Mouse (Mus musculus) forebrain, embryonic 15.5 days (tissue): Measurements from ENCODE around the gene Adprm. TPM values are rescaled to one million over a fixed set of nuclear protein-coding genes. Genes with fewer than 3 reads are reported as not detected.

Source experiments
- ATAC-seq: fragments of 200-750 bp; cut with Nextera tagmentation; replicated peaks from 2 replicates; pipeline ENCODE4 v1.8.0; 2017; ENCODE audit warnings: mild to moderate bottlenecking, moderate TSS enrichment, moderate library complexity
- H3K27ac ChIP-seq: fragments of 300-500 bp; sonication (generic); replicated peaks from 2 replicates; pipeline ENCODE4 v1.5.1; 2015; ENCODE audit warnings: mild to moderate bottlenecking, inconsistent platforms
- H3K27me3 ChIP-seq: fragments of 300-500 bp; sonication (generic); 2 replicates; pipeline ENCODE4 v1.6.1; 2015; ENCODE audit warnings: inconsistent platforms
- H3K36me3 ChIP-seq: fragments of 300-500 bp; sonication (generic); 2 replicates; pipeline ENCODE4 v1.6.1; 2015; ENCODE audit warnings: mild to moderate bottlenecking, inconsistent platforms
- H3K4me1 ChIP-seq: fragments of 300-500 bp; sonication (generic); 2 replicates; pipeline ENCODE4 v1.6.1; 2015; ENCODE audit warnings: inconsistent platforms
- H3K4me2 ChIP-seq: fragments of 300-500 bp; sonication (generic); replicated peaks from 2 replicates; pipeline ENCODE4 v1.6.1; 2015; ENCODE audit warnings: mild to moderate bottlenecking, inconsistent platforms
- H3K4me3 ChIP-seq: fragments of 300-500 bp; sonication (generic); 2 replicates; pipeline ENCODE4 v1.5.1; 2015; ENCODE audit warnings: mild to moderate bottlenecking, inconsistent platforms
- H3K9ac ChIP-seq: fragments of 300-500 bp; sonication (generic); replicated peaks from 2 replicates; pipeline ENCODE4 v1.6.1; 2015; ENCODE audit warnings: mild to moderate bottlenecking, inconsistent platforms
- H3K9me3 ChIP-seq: fragments of 300-500 bp; sonication (generic); 2 replicates; pipeline ENCODE4 v1.6.1; 2016; ENCODE audit warnings: inconsistent platforms
- WGBS: fragments of 180-500 bp; shearing (Covaris S2); methylation state at CpG from one replicate; pipeline ENCODE4 v1.1.7; 2015; ENCODE audit warnings: mixed read lengths; 5-methylcytosine and 5-hydroxymethylcytosine counted together
- polyA plus RNA-seq: library from polyadenylated mRNA; unstranded; fragments of >200 nt; fragmentation: Nextera tagmentation; extraction: Ambion mirVana; gene quantifications from 2 replicates; pipeline ENCODE4 v1.2.1, GENCODE M21; 2015

Gene Adprm
- polyA plus RNA-seq, 1 experiment from 2014 or later: 34.2 TPM

DNA sequence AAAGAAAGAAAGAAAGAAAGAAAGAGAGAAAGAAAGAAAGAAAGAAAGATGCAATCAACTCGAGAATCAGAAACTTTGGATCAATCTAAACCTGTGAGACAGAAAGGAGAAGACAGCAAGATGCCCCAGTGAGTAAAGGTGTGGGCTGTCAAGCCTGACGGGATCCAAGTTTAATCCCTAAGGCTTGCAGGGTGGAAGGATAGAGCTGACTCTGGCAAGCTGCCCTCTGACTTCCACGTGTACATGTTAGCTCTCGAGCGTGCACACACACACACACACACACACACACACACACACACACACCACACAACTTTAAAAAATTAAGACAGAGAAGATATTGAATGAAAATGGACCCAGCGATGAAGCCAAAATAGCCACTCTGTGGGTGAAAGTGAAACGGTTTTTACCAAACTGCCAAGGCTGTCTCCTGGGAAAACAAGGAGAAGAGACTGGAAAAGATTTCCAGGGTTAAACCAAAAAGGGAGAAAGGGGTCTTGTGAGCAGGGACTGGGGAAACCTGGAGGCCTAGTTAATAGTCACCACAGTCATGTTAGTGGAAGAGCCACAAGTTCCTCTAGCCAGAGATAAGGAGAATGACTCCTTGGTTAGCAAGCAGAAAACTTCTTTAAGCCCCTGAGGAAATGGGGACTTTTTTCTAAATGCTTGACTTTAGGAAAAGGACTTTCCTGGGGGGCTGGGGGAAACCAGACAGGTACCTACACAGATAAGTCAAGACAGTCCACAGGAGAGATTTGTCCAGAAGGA, 32.5 kb downstream of the Adprm start:
- Histone ChIP-seq H3K4me2 (no peak overlapping the region), H3K27me3 (no peaks in the 10 kb centered on the region), H3K9me3 (no peaks in the 10 kb centered on the region), H3K4me3 (no peak overlapping the region), H3K36me3 (no peaks in the 10 kb centered on the region), H3K27ac (no peak overlapping the region), H3K4me1 (peaks cover 21% of the 10 kb centered on the region), H3K9ac (no peak overlapping the region)
- WGBS: 57% methylated on average over 7 of the region's 7 CpGs
- no peak for ATAC-seq

DNA sequence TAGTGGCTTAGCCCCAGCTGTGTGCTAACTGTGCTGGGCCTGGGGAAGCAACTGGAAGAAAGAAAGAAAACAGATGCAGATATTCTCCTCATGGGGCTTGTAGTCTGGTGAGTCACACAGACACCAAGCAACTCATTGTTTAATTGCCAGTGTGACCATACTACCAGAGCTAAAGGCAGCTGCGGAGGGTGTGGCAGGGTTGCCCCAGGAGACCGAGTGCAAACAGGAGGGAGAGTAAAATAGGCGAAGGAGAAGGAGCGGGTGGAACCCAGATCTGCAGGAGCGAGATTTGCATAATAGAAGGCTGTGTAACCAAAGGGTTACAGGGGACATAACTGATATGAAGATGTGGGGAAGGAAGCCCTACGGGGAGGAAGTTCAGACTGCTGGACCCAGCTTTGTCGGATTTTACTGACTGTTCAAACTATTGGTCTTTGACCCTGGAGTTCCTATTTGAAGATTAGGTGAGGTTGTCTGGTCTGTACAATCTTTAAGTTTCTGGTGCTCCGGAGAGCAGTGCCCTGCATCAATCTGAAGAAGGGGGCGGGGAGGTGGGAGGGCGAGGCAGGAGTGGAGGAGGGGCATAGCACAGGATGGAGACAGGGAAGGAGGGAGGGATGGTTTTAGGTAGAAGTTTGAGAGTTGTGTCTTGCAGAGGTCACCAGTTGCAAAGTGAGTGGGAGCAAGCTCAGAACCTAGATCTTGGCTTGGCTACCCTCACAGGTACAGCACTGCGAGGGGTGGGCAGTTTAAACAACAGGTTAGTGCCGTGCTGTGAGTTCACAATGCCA, 34.4 kb downstream of the Adprm start:
- Histone ChIP-seq H3K4me3 (no peak overlapping the region), H3K27ac (no peak overlapping the region), H3K4me2 (no peak overlapping the region), H3K27me3 (no peaks in the 10 kb centered on the region), H3K9me3 (no peaks in the 10 kb centered on the region), H3K36me3 (no peaks in the 10 kb centered on the region), H3K9ac (no peak overlapping the region), H3K4me1 (peaks cover 8% of the 10 kb centered on the region; the same call in 1 of the 2 replicates)
- no peak for ATAC-seq
- 6% methylated on average over 12 of the region's 12 CpGs for WGBS

DNA sequence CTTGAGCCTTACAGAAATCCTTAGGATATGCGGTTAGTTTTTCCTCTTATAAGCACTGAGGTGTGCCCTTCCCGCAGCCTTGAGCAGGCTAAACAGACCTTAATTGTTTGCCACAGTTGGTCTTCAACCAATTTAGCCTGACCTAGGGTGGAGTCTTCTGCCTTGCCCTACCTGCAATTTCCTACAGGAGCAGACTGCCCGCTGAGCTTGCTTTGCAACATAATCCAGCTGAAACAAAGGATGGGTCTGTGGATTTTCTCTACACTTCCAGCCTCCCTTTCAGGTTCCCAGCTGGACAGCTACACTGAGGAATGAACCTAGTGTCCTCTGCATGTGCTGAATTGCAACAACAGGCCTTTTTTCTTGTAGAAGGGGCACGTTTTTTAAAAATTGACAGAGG, 40.8 kb downstream of the Adprm start:
- Histone ChIP-seq H3K4me1 (peaks cover 11% of the 10 kb centered on the region; the same call in 1 of the 2 replicates), H3K27ac (no peak overlapping the region), H3K36me3 (no peaks in the 10 kb centered on the region), H3K27me3 (no peaks in the 10 kb centered on the region), H3K9ac (no peak overlapping the region), H3K4me2 (no peak overlapping the region), H3K9me3 (no peaks in the 10 kb centered on the region), H3K4me3 (no peak overlapping the region)
- no peak for ATAC-seq
- 17% methylated on average over 4 of the region's 4 CpGs for WGBS

DNA sequence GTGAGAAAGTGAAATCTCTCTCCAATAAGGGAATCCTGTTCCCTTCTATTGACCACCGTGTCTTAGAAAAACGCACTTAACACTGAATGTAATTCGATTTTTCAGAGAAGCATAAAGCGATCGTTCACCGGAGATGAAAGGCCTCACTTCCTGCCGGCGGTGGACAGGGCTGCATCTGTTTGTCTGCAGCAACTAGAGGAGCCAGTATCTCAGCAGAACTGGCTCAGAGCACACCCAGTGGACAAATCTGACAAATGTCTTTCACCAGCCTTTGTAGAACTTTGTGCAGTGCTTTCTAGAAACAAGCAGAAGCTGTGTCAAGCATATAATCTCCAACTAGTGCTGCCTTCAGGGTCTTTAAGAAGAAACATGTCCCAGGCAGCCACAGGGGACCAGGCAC, 42.0 kb downstream of the Adprm start:
- Histone ChIP-seq H3K4me1 (peaks cover 11% of the 10 kb centered on the region; the same call in 1 of the 2 replicates), H3K27ac (no peak overlapping the region), H3K4me3 (no peak overlapping the region), H3K4me2 (no peak overlapping the region), H3K27me3 (no peaks in the 10 kb centered on the region), H3K36me3 (no peaks in the 10 kb centered on the region), H3K9ac (peak overlapping the region; percentile 9; the same call in 1 of the 2 replicates), H3K9me3 (no peaks in the 10 kb centered on the region)
- WGBS: 7% methylated on average over 8 of the region's 8 CpGs
- ATAC-seq: no peak

DNA sequence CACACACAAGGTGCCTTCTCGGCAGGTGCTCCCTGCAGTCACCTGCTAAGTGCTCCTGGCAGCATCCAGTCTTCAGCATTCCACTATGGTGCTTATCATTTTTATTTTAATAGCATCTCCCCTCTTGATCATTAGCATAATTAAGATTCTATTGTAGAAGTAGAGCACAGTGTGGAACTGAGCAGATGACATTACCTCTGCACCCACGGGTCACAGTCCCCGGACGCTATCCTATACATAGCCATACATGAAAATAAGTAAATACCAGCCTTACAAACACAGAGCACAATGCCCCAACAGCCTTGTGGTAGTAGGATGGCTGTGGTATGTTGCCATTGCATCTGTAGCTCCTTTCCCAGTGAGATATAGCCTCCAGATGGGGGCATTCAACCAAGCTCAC, 43.9 kb downstream of the Adprm start:
- no peak for ATAC-seq
- no peak overlapping the region for H3K4me2 ChIP-seq
- no peak overlapping the region for H3K27ac ChIP-seq
- 93% methylated on average over 4 of the region's 4 CpGs for WGBS
- peaks cover 11% of the 10 kb centered on the region; the same call in 1 of the 2 replicates for H3K4me1 ChIP-seq
- no peaks in the 10 kb centered on the region for H3K36me3 ChIP-seq
- no peak overlapping the region for H3K9ac ChIP-seq
- H3K27me3 ChIP-seq: no peaks in the 10 kb centered on the region
- no peak overlapping the region for H3K4me3 ChIP-seq
- H3K9me3 ChIP-seq: no peaks in the 10 kb centered on the region

DNA sequence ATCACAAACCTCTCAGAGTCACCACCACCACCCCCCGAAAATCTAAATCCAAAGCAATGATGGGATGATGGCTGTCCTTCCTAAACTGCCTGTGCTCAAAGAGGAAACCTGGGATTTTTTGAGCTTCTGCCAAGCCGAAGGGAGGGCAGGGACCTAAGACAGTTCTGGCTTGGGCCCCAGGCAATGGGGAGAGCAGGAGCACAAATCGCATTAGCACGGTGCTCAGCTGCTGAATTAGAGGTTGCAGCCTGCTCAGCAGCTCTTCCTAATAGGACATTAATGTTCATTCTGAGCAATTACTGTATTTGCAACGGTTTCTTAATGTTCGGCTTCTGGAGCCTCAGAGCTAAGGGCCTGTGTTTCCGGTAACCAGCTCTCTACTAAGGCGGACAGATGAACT, 44.4 kb downstream of the Adprm start:
- H3K27ac ChIP-seq: no peak overlapping the region
- 61% methylated on average over 8 of the region's 8 CpGs for WGBS
- H3K4me3 ChIP-seq: no peak overlapping the region
- no peak overlapping the region for H3K4me2 ChIP-seq
- no peaks in the 10 kb centered on the region for H3K27me3 ChIP-seq
- no peaks in the 10 kb centered on the region for H3K36me3 ChIP-seq
- H3K9ac ChIP-seq: no peak overlapping the region
- peaks cover 15% of the 10 kb centered on the region; the same call in 1 of the 2 replicates for H3K4me1 ChIP-seq
- no peaks in the 10 kb centered on the region for H3K9me3 ChIP-seq
- ATAC-seq: no peak

DNA sequence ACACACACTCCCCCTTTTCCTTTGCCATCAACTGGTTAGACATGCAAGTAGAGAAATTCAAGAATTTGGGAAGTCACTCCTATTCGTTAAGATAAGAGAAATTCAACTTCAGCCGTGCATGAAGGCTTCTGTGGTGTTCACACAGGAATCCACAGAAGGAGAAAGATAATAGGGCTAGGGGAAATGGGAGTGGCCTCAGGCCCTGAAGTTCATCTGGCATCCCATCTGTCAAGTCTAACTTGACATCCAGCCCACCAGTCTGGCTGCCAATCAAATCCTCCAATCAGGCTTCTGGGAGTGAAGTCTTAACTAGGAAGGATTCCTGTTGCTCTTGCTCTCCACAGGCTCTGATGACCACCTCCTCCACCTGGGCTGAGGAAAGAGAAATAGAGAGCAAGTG, 49.5 kb downstream of the Adprm start:
- no peak for ATAC-seq
- no peaks in the 10 kb centered on the region for H3K36me3 ChIP-seq
- WGBS: 33% methylated on average over 2 of the region's 2 CpGs
- no peak overlapping the region for H3K4me2 ChIP-seq
- no peak overlapping the region for H3K4me3 ChIP-seq
- H3K9ac ChIP-seq: no peak overlapping the region
- peaks cover 34% of the 10 kb centered on the region for H3K4me1 ChIP-seq
- no peaks in the 10 kb centered on the region for H3K9me3 ChIP-seq
- H3K27ac ChIP-seq: peak overlapping the region; percentile 85; the same call in 1 of the 2 replicates
- H3K27me3 ChIP-seq: no peaks in the 10 kb centered on the region

DNA sequence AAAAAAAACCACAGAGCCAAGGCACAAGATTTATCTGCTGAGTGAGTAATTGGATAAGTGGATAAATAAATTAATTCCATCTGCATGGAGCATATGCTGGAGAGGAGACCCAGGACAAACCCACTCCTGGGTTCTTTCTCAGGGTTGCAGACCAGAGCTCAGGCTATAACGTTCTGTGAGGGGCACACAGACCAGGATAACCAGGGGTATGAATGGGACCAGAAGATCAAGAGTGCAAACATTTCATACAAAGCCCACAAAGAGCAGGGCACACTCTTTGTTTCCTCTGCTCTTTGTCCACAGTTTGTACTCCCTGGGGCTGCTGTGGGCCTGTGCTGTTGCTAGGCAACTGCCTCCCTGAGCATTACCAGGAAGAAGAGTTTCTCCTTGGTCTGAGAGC, 50.7 kb downstream of the Adprm start:
- ATAC-seq: peak; percentile 55; the same call in 1 of the 2 replicates
- 0% methylated on average over 1 of the region's 1 CpGs for WGBS
- H3K36me3 ChIP-seq: no peaks in the 10 kb centered on the region

DNA sequence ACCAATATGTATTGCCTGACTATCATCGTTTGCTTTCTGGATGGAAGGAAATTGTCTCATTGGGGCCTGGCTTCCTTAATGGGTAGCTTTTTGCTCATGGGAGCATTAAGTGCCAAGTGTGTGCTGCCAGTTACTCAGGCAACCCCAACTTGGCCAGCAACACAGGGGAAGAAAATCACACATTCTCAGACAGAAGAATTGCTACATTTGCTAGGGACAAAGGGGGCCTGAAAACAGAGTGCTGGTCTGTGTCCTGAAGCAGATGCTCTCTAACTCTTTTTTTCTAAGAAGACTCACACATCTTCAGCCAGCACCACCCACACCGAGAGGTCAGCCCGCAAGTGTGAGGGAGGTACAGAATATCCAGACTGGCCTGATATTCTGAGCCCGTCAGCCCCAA, 51.7 kb downstream of the Adprm start:
- Histone ChIP-seq H3K36me3 (no peaks in the 10 kb centered on the region), H3K4me2 (no peak overlapping the region), H3K9me3 (no peaks in the 10 kb centered on the region), H3K9ac (no peak overlapping the region), H3K4me3 (no peak overlapping the region), H3K27me3 (no peaks in the 10 kb centered on the region), H3K4me1 (peaks cover 33% of the 10 kb centered on the region), H3K27ac (peak overlapping the region; percentile 85)
- 44% methylated on average over 4 of the region's 4 CpGs for WGBS
- peak; percentile 60 for ATAC-seq

More for the DNA sequence above, 50.7 kb downstream of the Adprm start:
- Histone ChIP-seq H3K9ac (no peak overlapping the region), H3K4me3 (no peak overlapping the region), H3K27me3 (no peaks in the 10 kb centered on the region), H3K9me3 (no peaks in the 10 kb centered on the region), H3K4me1 (peaks cover 33% of the 10 kb centered on the region), H3K4me2 (no peak overlapping the region), H3K27ac (peak overlapping the region; percentile 85)

DNA sequence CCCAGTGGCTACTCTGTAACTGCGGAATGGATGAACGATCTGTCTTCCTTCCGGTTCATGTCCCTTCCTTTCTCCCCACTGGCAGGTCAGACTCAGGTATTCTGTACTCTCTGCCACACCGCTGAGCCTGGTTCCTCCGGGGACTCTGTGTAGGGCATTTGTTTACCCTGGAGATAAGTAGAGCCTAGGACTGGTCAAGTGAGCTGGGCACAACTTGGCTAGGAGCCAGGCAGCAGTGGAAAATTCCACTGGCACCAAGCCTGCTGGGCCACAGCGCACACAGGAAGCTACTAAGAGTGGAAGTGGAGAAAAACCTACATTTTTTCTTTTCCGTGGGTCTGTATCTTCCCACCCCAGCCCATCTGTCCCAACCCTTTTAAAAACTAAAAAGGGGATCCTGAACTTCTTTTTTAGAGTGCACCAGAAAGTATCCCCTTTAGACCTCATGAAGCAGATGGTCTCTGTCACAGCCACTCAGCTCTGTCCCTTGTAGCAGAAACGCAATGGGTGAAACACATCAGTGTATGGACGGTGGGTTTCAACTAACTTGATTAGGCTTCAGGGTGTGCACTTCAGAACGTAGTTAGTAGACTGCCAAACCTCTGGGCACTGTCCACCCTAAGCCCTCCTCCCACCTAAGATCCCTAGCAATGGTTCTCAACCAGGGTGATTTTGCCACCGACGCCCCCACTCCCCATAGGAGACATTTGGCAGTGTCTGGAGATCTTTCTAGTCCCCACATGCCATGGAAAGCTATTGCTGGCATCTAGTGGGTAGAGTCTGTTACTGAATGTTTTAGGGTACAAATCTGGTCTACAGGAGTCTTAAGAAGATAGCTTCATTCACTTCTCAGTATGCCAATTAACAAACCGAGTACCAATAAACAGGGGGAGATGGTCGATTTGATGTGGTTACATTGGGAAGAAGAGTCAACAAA, 53.7 kb downstream of the Adprm start:
- ATAC-seq: no peak
- Histone ChIP-seq H3K4me1 (peaks cover 33% of the 10 kb centered on the region), H3K9ac (no peak overlapping the region), H3K4me2 (no peak overlapping the region), H3K27me3 (no peaks in the 10 kb centered on the region), H3K9me3 (no peaks in the 10 kb centered on the region), H3K4me3 (no peak overlapping the region), H3K36me3 (no peaks in the 10 kb centered on the region), H3K27ac (no peak overlapping the region)
- WGBS: 73% methylated on average over 14 of the region's 14 CpGs

DNA sequence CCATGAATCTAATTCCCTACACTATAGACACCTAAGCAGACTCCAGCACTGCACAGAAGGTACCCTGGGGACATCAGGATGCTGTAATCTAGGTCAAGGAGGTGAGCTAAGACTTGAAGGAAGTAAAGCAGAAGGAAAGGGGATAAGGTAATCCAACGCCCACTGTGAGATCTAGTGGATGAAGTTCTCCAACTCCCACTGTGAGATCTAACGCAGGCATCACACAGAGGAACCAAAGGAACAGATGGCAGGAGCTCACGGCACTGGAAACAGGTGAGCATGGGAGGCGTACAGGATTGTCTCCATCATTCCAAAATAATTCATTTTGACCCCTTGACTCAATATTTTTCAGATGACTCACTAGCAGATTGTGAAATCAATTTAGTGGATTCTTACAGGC, 55.9 kb downstream of the Adprm start:
- H3K36me3 ChIP-seq: no peaks in the 10 kb centered on the region
- no peak overlapping the region for H3K9ac ChIP-seq
- 78% methylated on average over 4 of the region's 4 CpGs for WGBS
- H3K4me1 ChIP-seq: peaks cover 14% of the 10 kb centered on the region
- H3K27ac ChIP-seq: no peak overlapping the region
- H3K9me3 ChIP-seq: no peaks in the 10 kb centered on the region
- no peak for ATAC-seq
- no peaks in the 10 kb centered on the region for H3K27me3 ChIP-seq
- H3K4me2 ChIP-seq: no peak overlapping the region
- no peak overlapping the region for H3K4me3 ChIP-seq
